Mouse (Mus musculus) intestine, embryonic 14.5 days (tissue): ENCODE data around the gene Ydjc. TPM values are rescaled to one million over a fixed set of nuclear protein-coding genes. Genes with fewer than 3 reads are reported as not detected.

ENCODE experiments used
- ATAC-seq: fragments of 200-750 bp; cut with Nextera tagmentation; replicated peaks from 2 replicates; pipeline ENCODE4 v1.8.0; 2017; ENCODE audit warnings: low read depth, moderate number of reproducible peaks, moderate TSS enrichment, moderate library complexity; ENCODE audit not compliant: low FRiP score, low TSS enrichment
- DNase-seq: peaks from one replicate; pipeline ENCODE4 v3.0.0-alpha.2; 2018; ENCODE audit warnings: low spot score
- H3K27ac ChIP-seq: fragments of 300-500 bp; sonication (generic); 2 replicates; pipeline ENCODE4 v1.5.1; 2014; ENCODE audit warnings: low read depth, mild to moderate bottlenecking, control low read depth
- H3K27me3 ChIP-seq: fragments of 300-500 bp; sonication (generic); replicated peaks from 2 replicates; pipeline ENCODE4 v1.6.1; 2014; ENCODE audit warnings: low read length, control low read depth; ENCODE audit not compliant: control insufficient read depth, insufficient read depth
- H3K36me3 ChIP-seq: fragments of 300-500 bp; sonication (generic); 2 replicates; pipeline ENCODE4 v1.6.1; 2014; ENCODE audit warnings: low read length, control low read depth; ENCODE audit not compliant: control insufficient read depth, insufficient read depth
- H3K4me1 ChIP-seq: fragments of 300-500 bp; sonication (generic); replicated peaks from 2 replicates; pipeline ENCODE4 v1.6.1; 2014; ENCODE audit warnings: low read length, control low read depth, mixed read lengths; ENCODE audit not compliant: control insufficient read depth, insufficient read depth
- H3K4me2 ChIP-seq: fragments of 300-500 bp; sonication (generic); 2 replicates; pipeline ENCODE4 v1.6.1; 2014; ENCODE audit warnings: low read length
- H3K4me3 ChIP-seq: fragments of 300-500 bp; sonication (generic); 2 replicates; pipeline ENCODE4 v1.5.1; 2014; ENCODE audit warnings: low read depth, low read length, control low read depth, mixed read lengths
- H3K9ac ChIP-seq: fragments of 300-500 bp; sonication (generic); 2 replicates; pipeline ENCODE4 v1.6.1; 2014; ENCODE audit warnings: mild to moderate bottlenecking, low read length
- H3K9me3 ChIP-seq: fragments of 300-500 bp; sonication (generic); 2 replicates; pipeline ENCODE4 v1.6.1; 2016; ENCODE audit warnings: low read length, control low read depth; ENCODE audit not compliant: control insufficient read depth
- WGBS: fragments of 180-500 bp; shearing (Covaris S2); extraction: QIAGEN DNeasy Blood & Tissue Kit; methylation state at CpG from one replicate; pipeline ENCODE4 v1.1.7; 2014; 5-methylcytosine and 5-hydroxymethylcytosine counted together
- polyA plus RNA-seq: library from polyadenylated mRNA; unstranded; fragments of >200 nt; fragmentation: Nextera tagmentation; extraction: Ambion mirVana; gene quantifications from 2 replicates; pipeline ENCODE4 v1.2.1, GENCODE M21; 2014

The Ydjc gene
- 25.2 and 31.0 TPM in 2 replicates for polyA plus RNA-seq

DNA sequence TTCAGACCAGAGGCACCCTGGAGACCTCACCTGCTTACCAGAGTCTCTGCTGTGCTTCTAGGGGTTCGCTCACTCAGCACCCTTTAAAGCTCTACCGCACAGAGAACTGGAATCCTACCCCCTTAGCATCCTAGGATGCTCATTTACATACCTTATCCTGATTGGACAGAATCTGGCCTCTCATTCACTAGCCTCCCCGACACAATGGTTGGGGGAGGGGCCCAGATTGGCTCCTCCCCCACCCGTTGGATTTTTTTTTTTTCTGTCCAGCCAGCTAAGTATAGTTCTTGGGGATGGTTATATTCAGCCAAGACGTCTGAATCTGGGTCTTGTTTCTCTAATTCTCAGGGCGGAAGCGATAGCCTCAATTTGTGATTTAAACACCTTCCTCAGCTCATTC is at the start of gene Ydjc:
Ydjc (plus strand) TSS at position 283 of the 400 bp plus-strand sequence.
- ATAC-seq (no peak), DNase-seq (no peak)
- peaks cover 13% of the 10 kb centered on the region for H3K4me1 ChIP-seq
- WGBS, result 20% methylated on average over 7 of the region's 7 CpGs
- no peaks in the 10 kb centered on the region for H3K9me3 ChIP-seq
- no peak within 1 kb of the TSS for H3K9ac ChIP-seq
- H3K27ac ChIP-seq, result no peak within 1 kb of the TSS
- H3K4me3 ChIP-seq, result no peak within 1 kb of the TSS
- H3K36me3 ChIP-seq, result no peaks in the 10 kb centered on the region
- H3K4me2 ChIP-seq, result no peak within 1 kb of the TSS
- H3K27me3 ChIP-seq, result 0 out of 2 replicates have a peak, but pooled peaks cover 3% of the 10 kb centered on the region

DNA sequence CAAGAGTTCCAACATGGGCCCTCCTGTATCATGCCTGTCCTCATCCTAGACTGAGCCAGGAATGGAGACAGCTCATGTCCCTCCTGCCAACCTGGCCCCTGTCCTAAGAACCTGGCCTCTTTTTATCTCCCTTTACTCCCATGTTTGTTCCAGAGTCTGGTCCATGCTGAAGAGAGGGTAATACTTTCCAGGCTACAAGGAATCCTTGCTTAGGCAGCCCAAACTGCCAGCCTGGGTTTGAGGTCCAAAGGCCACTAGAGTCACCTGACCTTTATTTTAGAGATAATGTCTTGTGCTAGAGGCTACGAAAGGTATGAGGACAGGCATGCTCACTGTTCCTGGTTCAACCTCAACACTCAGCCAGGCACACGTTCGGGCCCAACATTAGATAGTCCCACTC is 47.5 kb upstream of the Ydjc start:
- ATAC-seq (no peak), DNase-seq (no peak)
- H3K4me3 ChIP-seq, result no peak overlapping the region
- no peaks in the 10 kb centered on the region for H3K4me1 ChIP-seq
- no peak overlapping the region for H3K27ac ChIP-seq
- no peaks in the 10 kb centered on the region for H3K9me3 ChIP-seq
- peaks cover 88% of the 10 kb centered on the region for H3K36me3 ChIP-seq
- 86% methylated on average over 3 of the region's 3 CpGs for WGBS
- no peaks in the 10 kb centered on the region for H3K27me3 ChIP-seq
- no peak overlapping the region for H3K9ac ChIP-seq
- H3K4me2 ChIP-seq, result no peak overlapping the region

- no peaks in the 10 kb centered on the region for H3K4me1 ChIP-seq
- no peak overlapping the region for H3K4me3 ChIP-seq
- H3K4me2 ChIP-seq, result no peak overlapping the region
- no peak overlapping the region for H3K9ac ChIP-seq
- H3K27me3 ChIP-seq, result no peaks in the 10 kb centered on the region
- no peak for DNase-seq
- H3K9me3 ChIP-seq, result no peaks in the 10 kb centered on the region
- 72% methylated on average over 7 of the region's 7 CpGs for WGBS
- H3K27ac ChIP-seq, result no peak overlapping the region
- no peak for ATAC-seq
- H3K36me3 ChIP-seq, result peaks cover 81% of the 10 kb centered on the region
Measured at GRCm38 (mm10) chr16:17102630-17103220, 41.7 kb upstream of the Ydjc start.

DNA sequence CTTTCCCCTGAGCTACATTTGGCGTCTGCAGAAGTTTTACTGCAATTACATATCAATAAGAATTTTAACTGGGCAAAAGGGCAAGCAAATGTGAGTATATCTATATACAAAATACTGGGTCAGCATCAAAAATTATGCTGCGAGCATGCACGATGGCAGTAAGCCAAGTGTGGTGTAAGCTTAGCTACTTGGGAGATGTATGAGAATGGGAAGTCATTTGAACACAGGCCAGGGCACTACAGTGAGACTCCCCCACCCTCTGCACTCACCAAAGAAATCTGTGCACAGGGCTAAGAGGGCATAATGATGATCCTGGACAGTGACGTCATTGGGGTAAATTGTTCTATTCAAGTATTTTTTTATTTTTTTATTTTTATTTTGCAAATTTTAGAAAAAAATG is 39.8 kb upstream of the Ydjc start:
- 75% methylated on average over 4 of the region's 4 CpGs for WGBS
- Histone ChIP-seq H3K9me3 (no peaks in the 10 kb centered on the region), H3K4me3 (no peak overlapping the region), H3K27me3 (no peaks in the 10 kb centered on the region), H3K4me1 (0 out of 2 replicates have a peak, but pooled peaks cover 1% of the 10 kb centered on the region), H3K36me3 (peaks cover 74% of the 10 kb centered on the region), H3K27ac (no peak overlapping the region), H3K4me2 (no peak overlapping the region), H3K9ac (no peak overlapping the region)
- DNase-seq (no peak), ATAC-seq (no peak)

GRCm38 (mm10) chr16:17110771-17111743 is 33.4 kb upstream of the Ydjc start, which contains the start of gene Ppil2:
TSS of gene Ppil2 (minus strand) at chr16:17111257.
- H3K9me3 ChIP-seq, result no peaks in the 10 kb centered on the region
- ATAC-seq (peak; percentile 82), DNase-seq (peak; percentile 81)
- H3K4me2 ChIP-seq, result peak within 1 kb of the TSS; percentile 73
- no peaks in the 10 kb centered on the region for H3K27me3 ChIP-seq
- H3K4me1 ChIP-seq, result peaks cover 10% of the 10 kb centered on the region; the same call in 1 of the 2 replicates
- H3K36me3 ChIP-seq, result peaks cover 60% of the 10 kb centered on the region
- WGBS, result 8% methylated on average over 38 of the region's 38 CpGs
- peak within 1 kb of the TSS; percentile 73 for H3K9ac ChIP-seq
- H3K4me3 ChIP-seq, result peak within 1 kb of the TSS; percentile 98
- H3K27ac ChIP-seq, result peak within 1 kb of the TSS; percentile 51; the same call in 1 of the 2 replicates

GRCm38 (mm10) chr16:17117309-17117799 is 27.1 kb upstream of the Ydjc start:
- Histone ChIP-seq H3K36me3 (peaks cover 75% of the 10 kb centered on the region), H3K4me1 (no peaks in the 10 kb centered on the region; the same call in 1 of the 2 replicates), H3K9me3 (no peaks in the 10 kb centered on the region), H3K4me2 (no peak overlapping the region), H3K27ac (no peak overlapping the region), H3K9ac (no peak overlapping the region), H3K4me3 (no peak overlapping the region), H3K27me3 (no peaks in the 10 kb centered on the region)
- DNase-seq (no peak), ATAC-seq (no peak)
- WGBS, result 89% methylated on average over 5 of the region's 5 CpGs

DNA sequence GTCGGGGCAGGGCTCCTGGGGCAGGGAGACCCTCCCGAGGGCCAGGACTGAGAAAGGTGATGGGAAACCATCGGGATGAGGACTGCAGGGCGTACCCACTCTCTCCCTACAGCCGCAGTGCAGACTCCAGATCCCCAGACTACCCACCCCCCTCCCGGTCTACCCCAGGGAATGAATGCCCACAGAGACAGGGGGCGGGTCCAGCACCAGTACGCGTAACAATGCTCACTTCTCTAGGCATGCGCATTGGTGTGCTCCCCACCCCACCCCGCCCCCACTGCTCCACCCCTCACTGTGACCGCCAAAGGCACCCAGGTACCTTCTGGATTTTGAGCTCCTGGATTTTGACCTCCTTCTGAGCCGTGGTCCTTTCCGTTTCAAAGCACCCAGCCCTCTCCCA is 22.9 kb upstream of the Ydjc start:
- H3K4me3 ChIP-seq, result no peak overlapping the region
- no peak overlapping the region for H3K4me2 ChIP-seq
- DNase-seq (no peak), ATAC-seq (no peak)
- H3K27ac ChIP-seq, result no peak overlapping the region
- peaks cover 40% of the 10 kb centered on the region for H3K36me3 ChIP-seq
- no peak overlapping the region for H3K9ac ChIP-seq
- 74% methylated on average over 13 of the region's 14 CpGs for WGBS
- H3K4me1 ChIP-seq, result peaks cover 13% of the 10 kb centered on the region
- H3K9me3 ChIP-seq, result no peaks in the 10 kb centered on the region
- no peaks in the 10 kb centered on the region for H3K27me3 ChIP-seq

GRCm38 (mm10) chr16:17124119-17124870 is 20.1 kb upstream of the Ydjc start:
- peaks cover 13% of the 10 kb centered on the region for H3K4me1 ChIP-seq
- peak overlapping the region; percentile 79 for H3K4me2 ChIP-seq
- WGBS, result 1% methylated on average over 22 of the region's 22 CpGs
- no peaks in the 10 kb centered on the region for H3K9me3 ChIP-seq
- H3K27me3 ChIP-seq, result no peaks in the 10 kb centered on the region
- peak overlapping the region; percentile 64 for H3K4me3 ChIP-seq
- DNase-seq (no peak), ATAC-seq (peak; percentile 38)
- H3K9ac ChIP-seq, result peak overlapping the region; percentile 45
- peaks cover 25% of the 10 kb centered on the region for H3K36me3 ChIP-seq
- peak overlapping the region; percentile 69 for H3K27ac ChIP-seq
